Mouse (Mus musculus) lung, postnatal 25 days (tissue): ENCODE data around the gene Hspg2.
A peak's percentile ranks its signal among the peaks of the same experiment; 100 is the strongest.
"Not testable (repeated sequence)": the region's sequence is repeated elsewhere in the genome, so short reads cannot be mapped to it uniquely, and the experiment has no call there.

Experiments used
- DNase-seq: peaks from one replicate; pipeline ENCODE4 v3.0.0; 2022; ENCODE audit warnings: low spot score

Hspg2 gene

DNA sequence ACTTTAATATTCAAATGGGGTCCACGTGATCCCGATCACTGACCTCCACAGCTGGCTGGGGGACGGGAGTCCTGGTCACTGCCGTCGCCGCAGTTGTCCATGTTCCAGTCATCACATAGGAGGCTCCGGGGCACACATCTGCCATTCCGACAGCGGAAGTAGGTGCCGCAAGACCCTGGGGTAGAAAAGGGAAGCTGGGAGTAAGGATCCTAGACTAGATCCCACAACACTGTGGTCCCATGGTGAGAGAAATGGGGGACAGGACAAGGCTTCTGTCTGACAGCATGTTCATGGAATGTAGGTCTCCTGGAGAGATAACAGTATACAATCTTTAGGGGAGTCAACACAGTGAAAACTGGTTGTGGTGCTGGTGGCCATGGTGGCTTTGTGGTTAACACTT, 105.9 kb downstream of the Hspg2 start, which contains the start of gene Ldlrad2:
Gene Ldlrad2 (minus strand): TSS at position 101 of the 400 bp plus-strand sequence.
- DNase-seq = no peak

DNA sequence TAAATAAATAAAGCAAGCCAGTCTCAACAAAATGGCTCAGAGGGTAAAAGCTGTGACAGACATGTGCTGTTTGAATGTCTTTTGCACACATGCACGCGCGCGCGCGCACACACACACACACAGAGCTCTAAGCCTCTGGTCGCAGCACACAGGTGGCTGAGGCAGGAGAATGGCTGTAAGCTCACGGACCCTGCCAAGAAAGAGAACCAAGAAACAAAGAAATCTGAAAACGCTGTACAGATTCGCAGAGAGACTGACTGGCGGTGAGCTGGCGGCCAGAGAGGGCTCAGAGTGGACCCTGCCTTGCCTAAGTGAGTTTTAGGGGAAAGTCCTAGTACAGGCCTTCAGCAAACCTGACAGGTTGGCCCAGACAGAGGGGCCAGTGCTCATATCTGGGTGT, 108.9 kb downstream of the Hspg2 start:
- DNase-seq = no peak

DNA sequence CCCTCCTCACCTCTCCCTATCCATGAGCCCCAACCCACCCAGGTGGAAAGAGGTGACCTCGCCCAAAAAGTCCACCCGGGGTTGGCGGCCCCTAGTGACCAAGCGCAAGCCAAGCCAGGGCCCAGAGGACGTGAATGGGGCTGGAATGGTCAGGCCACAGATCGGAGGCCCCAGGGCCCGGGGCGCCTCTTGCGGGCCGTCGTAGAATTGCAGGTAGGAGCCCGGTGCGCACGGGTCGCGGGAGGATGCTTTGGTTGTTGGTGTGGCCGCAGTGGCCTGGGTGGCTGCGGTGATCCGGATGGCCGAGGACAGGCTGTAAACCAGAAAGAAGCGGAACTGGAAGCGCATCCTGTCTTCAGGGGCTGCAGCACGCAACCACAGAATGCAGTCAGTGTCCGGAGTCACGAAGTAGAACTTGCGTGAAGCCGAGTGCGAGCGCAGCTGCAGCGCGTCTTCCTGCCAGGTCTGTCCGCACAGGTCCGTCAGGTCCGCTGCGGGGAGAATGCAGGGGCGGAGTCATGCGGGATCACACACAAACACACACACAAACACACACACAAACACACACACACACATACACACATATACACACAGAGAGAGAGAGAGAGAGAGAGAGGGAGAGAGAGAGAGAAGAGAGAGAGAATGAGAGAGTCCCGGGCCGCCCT, 109.7 kb downstream of the Hspg2 start:
- DNase-seq = peak; percentile 16

DNA sequence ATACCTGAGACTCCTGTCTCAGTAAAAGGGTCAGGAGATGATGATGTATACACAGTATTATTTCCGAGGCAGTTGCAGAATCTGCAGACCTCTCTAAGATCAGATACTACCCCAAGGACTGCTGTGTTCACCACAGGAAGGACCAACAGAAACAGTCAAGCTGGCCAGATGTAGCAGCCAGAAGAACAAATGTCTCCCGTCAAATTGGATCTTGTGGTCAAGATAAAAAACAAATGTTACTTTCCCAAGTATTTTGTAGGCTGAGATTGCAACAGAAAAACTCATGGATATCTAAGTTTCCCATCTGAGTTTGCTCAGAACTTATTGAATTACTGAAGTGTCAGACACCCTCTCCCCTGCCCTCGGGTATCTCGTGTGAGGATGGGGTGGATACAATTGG, 111.2 kb downstream of the Hspg2 start:
- DNase-seq = peak; percentile 29

DNA sequence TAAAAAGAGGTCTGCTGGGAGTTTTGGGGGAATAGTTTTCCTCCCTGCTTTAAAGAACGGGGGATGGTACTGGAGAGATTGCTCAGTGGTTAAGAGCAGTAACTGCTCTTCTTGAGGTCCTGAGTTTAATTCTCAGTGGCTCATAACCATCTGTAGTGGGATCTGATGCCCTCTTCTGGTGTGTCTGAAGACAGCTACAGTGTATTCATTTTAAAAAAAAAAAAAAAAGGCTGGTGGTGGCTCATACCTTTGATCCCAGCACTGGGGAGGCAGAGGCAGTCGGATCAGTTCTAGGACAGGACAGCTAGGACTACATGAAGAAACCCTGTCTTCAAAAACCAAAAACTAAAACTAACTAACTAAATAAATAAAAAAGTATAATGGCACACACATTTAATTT, 111.7 kb downstream of the Hspg2 start:
- no peak for DNase-seq

DNA sequence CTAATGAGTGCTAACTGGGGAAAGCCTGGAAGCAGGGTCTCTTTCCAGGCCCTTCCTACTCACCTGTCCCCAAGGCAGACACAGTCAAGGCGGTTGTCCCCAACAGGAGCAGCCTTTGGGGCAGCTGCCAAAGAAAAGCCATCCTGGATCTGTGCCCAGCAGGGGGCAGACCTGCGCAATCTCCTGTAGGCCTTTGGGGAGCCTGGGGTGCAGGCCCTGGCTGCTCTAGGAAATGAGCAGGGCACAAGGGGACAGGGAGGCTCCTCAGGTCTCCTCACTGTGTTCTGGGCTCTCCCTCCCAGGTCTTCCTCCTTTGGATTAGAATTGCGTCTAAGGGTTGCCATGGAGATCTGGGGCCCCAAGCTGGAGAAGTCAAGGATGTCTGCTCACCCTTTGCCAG, 113.2 kb downstream of the Hspg2 start:
- DNase-seq = no peak

DNA sequence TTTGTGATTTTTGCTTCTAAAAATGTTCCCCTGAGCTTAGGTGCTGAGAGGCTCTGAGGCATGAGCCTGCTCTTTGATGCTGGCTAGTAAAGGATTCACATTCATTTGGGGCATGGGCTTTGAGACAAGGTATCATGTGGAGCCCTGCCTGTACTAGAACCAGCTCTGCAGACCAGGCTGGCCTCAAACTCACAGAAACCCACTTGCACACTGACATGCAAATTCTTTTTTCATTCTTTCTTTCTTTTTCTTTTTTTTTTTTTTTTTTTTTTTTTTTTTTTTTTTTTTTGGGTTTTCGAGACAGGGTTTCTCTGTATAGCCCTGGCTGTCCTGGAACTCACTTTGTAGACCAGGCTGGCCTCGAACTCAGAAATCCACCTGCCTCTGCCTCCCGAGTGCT, 120.5 kb downstream of the Hspg2 start:
- DNase-seq = not testable (repeated sequence)

DNA sequence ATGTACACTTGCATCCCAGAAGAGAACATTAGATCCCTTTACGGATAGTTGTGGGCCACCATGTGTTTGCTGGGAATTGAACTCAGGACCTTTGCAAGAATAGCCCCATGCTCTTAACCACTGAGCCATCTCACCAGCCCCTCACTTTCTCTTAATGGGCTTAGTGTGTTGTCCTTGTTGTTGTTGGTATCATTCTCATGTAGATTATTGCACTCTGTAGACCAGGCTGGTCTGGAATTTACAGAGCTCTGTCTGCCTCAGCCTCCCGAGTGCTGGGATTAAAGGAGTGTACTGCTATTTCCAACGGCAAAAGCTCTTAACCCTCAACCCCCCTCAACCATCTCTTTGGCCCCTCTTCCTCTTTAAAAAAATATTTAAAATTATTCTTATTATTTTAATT, 121.0 kb downstream of the Hspg2 start:
- DNase-seq = no peak

DNA sequence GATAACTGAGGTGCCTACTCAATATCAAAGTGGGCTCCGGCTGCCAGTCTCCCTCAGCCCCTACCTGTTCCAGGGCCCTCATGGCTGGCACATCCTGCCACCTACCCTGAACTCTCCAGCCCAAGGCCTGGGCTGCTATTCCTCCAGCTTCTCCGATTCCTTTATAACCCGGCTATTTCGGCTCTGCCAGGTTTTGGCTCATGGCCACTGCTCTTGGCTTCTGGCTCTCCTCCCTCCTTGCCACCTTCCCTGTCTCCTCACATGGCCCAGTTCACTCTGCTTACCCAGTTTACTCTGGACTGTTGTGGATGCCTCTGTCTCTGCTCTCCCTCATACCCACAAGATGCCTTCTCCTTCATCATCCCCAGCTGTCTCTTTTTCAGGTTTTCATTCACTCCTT, 122.4 kb downstream of the Hspg2 start:
- DNase-seq = no peak

DNA sequence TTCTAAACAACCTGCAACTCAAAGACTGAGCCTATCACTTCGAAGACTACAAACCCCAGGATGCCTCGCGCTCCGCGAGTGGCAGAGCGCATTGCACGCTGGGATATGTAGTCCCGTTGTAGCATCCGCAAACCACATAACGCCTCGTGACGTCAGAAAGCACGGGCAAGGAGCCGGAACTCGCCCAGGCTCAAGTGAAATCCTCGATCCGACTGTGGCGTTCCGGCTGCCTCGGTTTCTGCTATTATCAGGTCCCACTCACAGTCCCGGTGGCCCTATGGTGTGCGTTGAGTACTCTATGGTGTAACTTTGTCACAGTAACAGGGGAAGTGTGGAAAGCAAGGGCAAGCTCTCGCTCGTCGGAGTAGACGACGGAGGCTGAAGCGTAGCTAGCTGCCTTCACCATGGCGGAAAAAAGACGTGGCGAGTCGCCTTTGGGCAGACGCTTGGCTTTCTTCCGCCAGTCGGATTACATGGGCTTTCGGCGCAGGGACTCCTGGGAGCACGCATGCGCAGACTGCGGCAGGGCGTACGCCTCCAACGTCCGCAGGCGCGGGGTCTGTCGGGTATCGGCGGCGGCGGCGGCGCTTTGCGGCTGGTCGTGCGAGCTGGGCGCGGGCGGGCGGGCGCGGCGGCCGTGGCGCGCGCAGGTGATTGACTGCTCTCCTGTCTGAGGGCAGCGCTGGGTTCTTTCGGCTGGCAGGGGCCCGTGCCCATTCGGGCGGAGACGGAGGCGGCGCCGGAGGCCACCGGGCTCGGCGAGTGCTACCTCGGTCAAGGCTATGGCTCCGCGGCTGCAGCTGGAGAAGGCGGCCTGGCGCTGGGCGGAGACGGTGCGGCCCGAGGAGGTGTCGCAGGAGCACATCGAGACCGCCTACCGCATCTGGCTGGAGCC, 125.3 kb downstream of the Hspg2 start, which contains the start of gene Usp48:
Gene Usp48 (plus strand): TSS at position 155 of the 895 bp plus-strand sequence.
- peak; percentile 99 for DNase-seq

DNA sequence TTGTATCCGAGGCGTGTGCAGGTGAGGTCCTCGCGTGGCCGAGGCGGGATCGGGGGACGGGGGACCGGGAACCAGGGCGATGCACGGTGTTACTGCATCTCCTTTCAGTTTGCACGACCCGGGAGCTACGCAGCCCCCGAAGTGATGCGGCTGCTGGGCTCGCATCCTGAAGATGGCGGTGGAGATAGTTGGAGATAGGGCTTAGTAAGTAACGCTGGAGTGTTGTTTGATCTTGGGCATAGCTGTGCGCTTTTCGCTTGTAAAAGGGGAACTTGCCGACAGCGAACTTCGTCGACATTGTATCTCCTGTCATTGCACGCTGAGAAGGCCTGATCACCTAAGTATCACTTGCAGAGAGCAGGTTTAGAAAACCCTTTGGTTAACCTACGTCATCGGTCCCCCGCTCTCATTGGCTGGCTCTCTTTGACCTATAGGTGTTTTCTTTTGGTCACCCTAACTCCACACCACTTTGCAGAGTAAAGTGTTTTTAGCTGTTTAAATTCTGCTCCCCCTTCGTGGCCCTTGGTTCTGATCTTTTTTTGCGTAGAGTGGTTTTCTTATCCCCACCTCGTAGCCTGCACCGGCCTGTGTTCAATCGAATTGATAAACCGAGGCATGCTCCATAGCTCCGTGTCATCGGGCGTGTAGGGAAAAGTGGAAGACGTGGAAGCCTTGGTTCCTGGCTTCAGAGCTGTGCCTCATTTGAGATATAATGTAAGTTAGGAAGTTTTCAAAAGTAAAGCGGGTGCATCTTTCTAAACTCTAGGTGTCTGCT, 126.1 kb downstream of the Hspg2 start:
- peak; percentile 32 for DNase-seq

DNA sequence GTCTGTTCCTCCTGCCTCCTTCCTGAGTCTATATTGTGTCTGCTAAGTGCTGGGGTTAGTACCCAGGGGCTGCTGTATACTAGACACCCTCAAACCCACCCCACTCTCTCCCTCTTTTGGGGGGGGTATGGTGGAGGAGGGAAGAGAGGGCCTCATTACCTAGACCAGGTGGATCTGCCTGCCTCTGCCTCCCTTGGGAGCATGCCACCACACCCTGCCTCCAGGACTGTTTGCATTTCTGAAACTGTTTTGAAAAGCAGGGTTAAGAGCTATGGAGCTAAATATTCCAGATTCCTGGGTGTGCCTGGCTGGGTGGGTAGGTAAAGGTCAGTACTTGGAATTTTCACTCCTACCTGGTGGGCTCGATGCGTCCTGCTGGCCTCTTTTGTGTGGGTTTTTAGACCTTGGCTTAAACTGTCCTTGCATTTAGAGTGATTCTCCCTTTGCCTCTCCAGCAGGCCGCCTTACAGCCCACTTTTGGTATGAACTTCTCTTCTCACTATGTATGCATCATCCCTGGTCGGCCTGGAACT, 128.6 kb downstream of the Hspg2 start:
- no peak for DNase-seq

DNA sequence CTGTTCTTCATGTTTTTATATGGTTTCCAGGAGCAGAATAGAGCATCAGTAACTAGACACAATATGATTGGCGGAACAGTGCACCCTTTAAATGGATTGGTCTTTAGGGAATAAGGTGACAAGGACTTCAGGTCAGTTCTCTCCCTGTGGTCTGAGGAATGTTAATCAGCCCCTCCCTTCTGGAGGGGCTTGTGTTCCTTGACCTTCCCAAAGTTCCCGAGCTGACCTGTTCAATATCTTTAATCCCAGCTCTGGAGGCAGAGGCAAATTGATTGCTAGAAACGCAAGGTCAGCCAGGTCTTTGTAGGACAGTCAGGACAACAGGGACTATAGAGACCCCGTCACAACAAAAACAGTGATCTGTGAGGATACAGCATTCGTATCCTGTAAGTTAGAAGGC, 130.0 kb downstream of the Hspg2 start:
- no peak for DNase-seq

DNA sequence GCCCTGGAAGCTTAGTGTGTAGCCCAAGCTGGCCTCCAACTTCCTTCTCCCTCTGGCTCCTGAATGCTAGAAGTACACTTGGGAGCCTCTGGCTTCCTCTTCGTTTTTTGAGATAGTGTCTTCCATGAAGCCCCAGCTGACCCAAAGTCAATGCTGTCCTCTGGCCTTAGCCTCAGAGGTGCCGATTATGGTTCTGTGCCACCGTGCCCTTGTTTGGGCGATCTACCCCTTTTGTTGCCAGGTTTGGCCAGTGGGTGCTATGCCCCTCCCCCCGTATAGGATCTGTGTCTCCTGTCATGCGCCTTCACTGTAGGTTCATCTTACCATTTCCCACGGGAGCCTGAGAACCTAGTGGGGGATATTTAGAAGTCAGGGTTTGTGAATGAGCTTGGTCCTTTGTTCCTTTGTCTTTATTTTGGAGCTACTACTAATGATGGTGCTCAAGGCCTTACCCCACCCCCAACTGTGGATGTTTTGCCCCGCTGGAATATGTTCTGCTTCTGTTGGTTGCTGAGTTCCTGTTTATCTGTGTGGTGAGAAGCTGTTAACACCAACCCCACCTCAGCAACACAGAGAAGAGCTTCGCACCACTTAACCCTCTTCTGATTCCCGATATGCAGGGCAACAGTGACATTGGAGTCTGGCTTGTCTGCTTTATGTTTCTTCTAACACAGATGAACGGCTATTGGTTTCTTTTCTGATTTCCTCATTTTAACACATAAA, 135.0 kb downstream of the Hspg2 start:
- no peak for DNase-seq

DNA sequence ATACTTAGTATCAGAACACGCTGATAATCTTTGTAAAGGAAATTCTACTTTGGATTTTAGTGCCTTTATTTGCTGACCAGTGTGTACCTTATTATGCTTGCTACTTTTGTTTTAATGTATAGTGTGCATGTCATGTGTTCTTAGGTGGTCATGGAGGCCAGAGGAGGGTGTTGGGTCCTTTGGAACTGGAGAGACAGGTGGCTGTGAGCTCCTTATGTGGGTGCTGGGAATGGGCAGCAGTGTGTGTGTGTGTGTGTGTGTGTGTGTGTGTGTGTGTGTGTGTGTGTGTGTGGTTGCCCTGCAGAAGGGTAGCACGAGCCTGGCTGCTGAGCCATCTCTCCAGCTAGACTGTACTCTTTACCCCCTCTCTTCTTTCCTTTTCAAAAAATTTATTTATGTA, 138.5 kb downstream of the Hspg2 start:
- no peak for DNase-seq

DNA sequence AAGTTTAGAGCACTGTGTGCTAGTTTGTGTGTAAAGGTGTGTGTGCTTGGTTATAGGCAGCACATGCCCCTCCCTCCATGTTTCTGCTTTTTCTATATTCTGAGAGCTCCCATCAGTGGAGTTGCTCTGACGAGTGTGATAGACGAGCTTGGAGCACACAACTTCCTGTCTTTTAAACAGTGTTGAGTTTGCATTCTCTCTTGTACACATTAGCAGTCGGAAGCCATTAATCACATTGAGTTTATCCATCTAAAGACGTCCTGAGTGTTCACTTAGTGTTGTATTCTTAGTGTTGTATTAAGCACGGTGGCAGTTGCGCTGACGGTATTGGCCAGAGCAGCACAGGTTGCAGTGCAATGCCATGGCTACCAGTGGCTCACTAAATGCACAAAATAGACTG, 140.7 kb downstream of the Hspg2 start:
- DNase-seq = no peak

DNA sequence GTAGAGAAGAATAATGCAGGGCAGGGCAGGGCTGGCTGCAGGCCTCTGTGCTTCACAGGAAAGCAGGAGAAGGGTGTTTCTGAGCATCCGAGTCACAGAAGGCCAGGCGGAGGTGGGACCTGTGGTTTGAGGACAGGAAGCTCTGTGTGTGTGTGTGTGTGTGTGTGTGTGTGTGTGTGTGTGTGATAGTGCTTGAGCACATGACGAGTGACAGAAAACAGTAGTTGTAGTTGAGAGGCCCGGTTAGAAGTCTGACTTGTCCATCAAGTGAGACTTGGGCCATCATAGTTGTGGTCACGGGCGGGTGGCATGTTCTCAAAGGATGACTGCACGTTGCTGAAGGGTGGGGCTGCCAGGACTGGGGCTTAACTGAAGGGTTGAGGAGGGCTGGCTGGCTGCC, 141.1 kb downstream of the Hspg2 start:
- peak; percentile 16 for DNase-seq

DNA sequence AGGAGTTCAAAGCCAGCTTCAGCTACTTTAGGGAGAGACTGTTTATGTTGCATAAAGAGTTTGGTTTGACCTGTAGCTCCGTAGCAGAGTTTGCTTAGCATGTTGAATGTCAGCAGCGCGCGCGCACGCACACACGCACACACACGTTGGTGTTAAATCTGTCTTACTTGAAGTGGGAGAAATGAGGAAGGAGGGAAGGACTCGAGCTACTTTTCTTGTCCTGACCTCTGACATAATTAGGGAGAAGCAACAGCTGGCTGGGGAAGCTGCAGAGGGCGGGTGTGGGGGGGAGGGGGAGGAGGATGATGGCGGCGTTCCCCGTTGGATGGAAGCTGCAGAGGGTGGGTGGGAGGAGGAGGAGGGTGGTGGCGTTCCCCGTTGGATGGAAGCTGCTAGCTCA, 141.7 kb downstream of the Hspg2 start:
- DNase-seq = no peak
